Mouse (Mus musculus) limb, embryonic 13.5 days (tissue): Measurements from ENCODE around the gene Sdf2l1. TPM values are rescaled to one million over a fixed set of nuclear protein-coding genes. Genes with fewer than 3 reads are reported as not detected.

Experiments
- ATAC-seq: fragments of 200-750 bp; cut with Nextera tagmentation; 2 replicates; pipeline ENCODE4 v1.8.0; 2017; ENCODE audit warnings: low read depth, moderate number of reproducible peaks, moderate TSS enrichment; ENCODE audit not compliant: low FRiP score
- H3K27ac ChIP-seq: fragments of 300-500 bp; sonication (generic); 2 replicates; pipeline ENCODE4 v1.5.1; 2015; ENCODE audit warnings: inconsistent platforms, mild to moderate bottlenecking, moderate library complexity
- H3K27me3 ChIP-seq: fragments of 300-500 bp; sonication (generic); 2 replicates; pipeline ENCODE4 v1.6.1; 2015; ENCODE audit warnings: mild to moderate bottlenecking, inconsistent platforms
- H3K36me3 ChIP-seq: fragments of 300-500 bp; sonication (generic); 2 replicates; pipeline ENCODE4 v1.6.1; 2015; ENCODE audit warnings: inconsistent platforms, mild to moderate bottlenecking, moderate library complexity
- H3K4me1 ChIP-seq: fragments of 300-500 bp; sonication (generic); 2 replicates; pipeline ENCODE4 v1.6.1; 2015; ENCODE audit warnings: inconsistent platforms
- H3K4me2 ChIP-seq: fragments of 300-500 bp; sonication (generic); replicated peaks from 2 replicates; pipeline ENCODE4 v1.6.1; 2015; ENCODE audit warnings: inconsistent platforms, mild to moderate bottlenecking, moderate library complexity
- H3K4me3 ChIP-seq: fragments of 300-500 bp; sonication (generic); 2 replicates; pipeline ENCODE4 v1.5.1; 2015; ENCODE audit warnings: moderate library complexity, mild to moderate bottlenecking, inconsistent platforms
- H3K9ac ChIP-seq: fragments of 300-500 bp; sonication (generic); 2 replicates; pipeline ENCODE4 v1.6.1; 2015; ENCODE audit warnings: mild to moderate bottlenecking, inconsistent platforms
- H3K9me3 ChIP-seq: fragments of 300-500 bp; sonication (generic); 2 replicates; pipeline ENCODE4 v1.6.1; 2016; ENCODE audit warnings: inconsistent platforms
- WGBS: fragments of 180-500 bp; shearing (Covaris S2); methylation state at CpG from one replicate; pipeline ENCODE4 v1.1.7; 2015; 5-methylcytosine and 5-hydroxymethylcytosine counted together
- polyA plus RNA-seq: library from polyadenylated mRNA; unstranded; fragments of >200 nt; fragmentation: Nextera tagmentation; extraction: Ambion mirVana; gene quantifications from 2 replicates; pipeline ENCODE4 v1.2.1, GENCODE M21; 2015

Sdf2l1 gene
- polyA plus RNA-seq, 1 experiment from 2014 or later = 58.0 TPM

DNA sequence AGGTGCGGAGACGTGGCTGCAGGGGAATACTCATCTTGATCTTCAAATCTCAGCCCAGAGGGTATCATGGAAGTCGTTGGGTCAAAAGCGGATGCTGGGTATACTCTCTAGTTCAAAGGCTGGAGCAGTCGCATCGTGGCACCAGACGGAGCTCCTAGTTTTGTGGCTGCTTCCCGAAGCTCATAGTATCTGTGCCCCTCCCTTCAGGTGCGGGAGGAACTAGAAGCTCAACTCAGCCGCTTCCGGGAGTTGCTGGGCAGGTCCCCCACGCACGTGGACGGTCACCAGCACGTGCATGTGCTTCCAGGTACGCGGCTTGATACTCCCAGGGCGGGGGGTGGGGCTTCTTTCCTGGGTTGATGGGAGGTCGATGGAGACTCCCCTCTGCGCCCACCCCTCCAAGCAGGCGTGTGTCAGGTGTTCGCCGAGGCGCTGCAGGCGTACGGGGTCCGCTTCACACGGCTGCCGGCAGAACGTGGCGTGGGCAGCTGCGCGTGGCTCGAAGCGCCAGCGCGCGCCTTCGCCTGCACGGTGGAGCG lies 15.3 kb upstream of the Sdf2l1 start:
- Histone ChIP-seq H3K4me1 (peaks cover 16% of the 10 kb centered on the region), H3K27me3 (peaks cover 19% of the 10 kb centered on the region), H3K36me3 (peaks cover 18% of the 10 kb centered on the region), H3K9me3 (no peaks in the 10 kb centered on the region), H3K4me3 (peak overlapping the region; percentile 55), H3K4me2 (peak overlapping the region; percentile 97), H3K9ac (peak overlapping the region; percentile 70), H3K27ac (no peak overlapping the region)
- WGBS = under 1% methylated on average over 39 of the region's 41 CpGs
- ATAC-seq = peak; percentile 22

DNA sequence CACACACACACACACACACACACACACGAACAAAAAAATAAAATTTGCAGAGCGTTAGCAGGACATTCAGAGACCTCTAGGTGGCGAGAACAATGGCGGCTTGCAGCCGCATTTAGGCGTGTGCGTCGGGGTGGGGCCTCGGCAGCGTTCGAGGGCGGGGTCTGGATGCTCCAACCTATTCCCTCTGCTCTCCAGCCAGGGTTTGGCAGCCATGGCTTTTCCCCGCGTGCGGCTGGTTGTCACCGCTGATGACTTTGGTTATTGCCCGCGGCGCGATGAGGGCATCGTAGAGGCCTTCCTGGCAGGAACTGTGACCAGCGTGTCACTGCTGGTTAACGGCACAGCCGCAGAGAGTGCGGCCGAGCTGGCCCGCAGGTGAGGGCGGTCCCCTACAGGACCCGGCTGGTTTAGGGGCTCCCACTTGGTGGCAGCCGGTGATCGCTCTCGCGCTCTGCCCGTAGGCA lies 14.6 kb upstream of the Sdf2l1 start, which contains the start of gene Ccdc116:
Gene Ccdc116 (minus strand): TSS at position 458 of the 464 bp plus-strand sequence.
- 0% methylated on average over 34 of the region's 34 CpGs for WGBS
- Histone ChIP-seq H3K9ac (peak within 1 kb of the TSS; percentile 70), H3K27me3 (peaks cover 19% of the 10 kb centered on the region), H3K4me1 (peaks cover 16% of the 10 kb centered on the region), H3K4me3 (peak within 1 kb of the TSS; percentile 55), H3K27ac (no peak within 1 kb of the TSS), H3K9me3 (no peaks in the 10 kb centered on the region), H3K4me2 (peak within 1 kb of the TSS; percentile 97), H3K36me3 (peaks cover 11% of the 10 kb centered on the region)
- peak; percentile 87 for ATAC-seq

DNA sequence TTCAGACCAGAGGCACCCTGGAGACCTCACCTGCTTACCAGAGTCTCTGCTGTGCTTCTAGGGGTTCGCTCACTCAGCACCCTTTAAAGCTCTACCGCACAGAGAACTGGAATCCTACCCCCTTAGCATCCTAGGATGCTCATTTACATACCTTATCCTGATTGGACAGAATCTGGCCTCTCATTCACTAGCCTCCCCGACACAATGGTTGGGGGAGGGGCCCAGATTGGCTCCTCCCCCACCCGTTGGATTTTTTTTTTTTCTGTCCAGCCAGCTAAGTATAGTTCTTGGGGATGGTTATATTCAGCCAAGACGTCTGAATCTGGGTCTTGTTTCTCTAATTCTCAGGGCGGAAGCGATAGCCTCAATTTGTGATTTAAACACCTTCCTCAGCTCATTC lies 12.2 kb upstream of the Sdf2l1 start, which contains the start of gene Ydjc:
Gene Ydjc (plus strand): TSS at position 283 of the 400 bp plus-strand sequence.
- no peaks in the 10 kb centered on the region for H3K9me3 ChIP-seq
- 16% methylated on average over 7 of the region's 7 CpGs for WGBS
- peaks cover 16% of the 10 kb centered on the region for H3K4me1 ChIP-seq
- H3K27me3 ChIP-seq = peaks cover 19% of the 10 kb centered on the region
- ATAC-seq = no peak
- H3K27ac ChIP-seq = no peak within 1 kb of the TSS
- no peak within 1 kb of the TSS for H3K9ac ChIP-seq
- no peak within 1 kb of the TSS for H3K4me2 ChIP-seq
- H3K36me3 ChIP-seq = no peaks in the 10 kb centered on the region
- no peak within 1 kb of the TSS for H3K4me3 ChIP-seq

DNA sequence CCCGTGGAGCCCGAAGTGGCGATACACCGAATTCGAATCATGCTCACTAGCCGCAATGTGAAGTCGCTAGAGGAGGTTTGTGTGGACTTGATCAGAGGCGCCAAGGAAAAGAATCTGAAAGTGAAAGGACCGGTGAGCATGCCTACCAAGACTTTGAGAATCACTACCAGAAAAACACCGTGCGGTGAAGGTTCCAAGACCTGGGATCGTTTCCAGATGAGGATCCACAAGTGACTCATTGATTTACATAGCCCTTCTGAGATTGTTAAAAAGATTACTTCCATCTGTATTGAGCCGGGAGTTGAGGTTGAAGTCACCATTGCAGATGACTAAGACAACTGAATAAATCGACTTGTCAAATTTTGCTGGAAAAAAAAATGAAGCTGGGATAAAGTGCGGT lies 5.2 kb upstream of the Sdf2l1 start:
- H3K27ac ChIP-seq = no peak overlapping the region
- H3K36me3 ChIP-seq = no peaks in the 10 kb centered on the region
- no peaks in the 10 kb centered on the region for H3K9me3 ChIP-seq
- H3K9ac ChIP-seq = no peak overlapping the region
- no peak overlapping the region for H3K4me3 ChIP-seq
- no peaks in the 10 kb centered on the region for H3K27me3 ChIP-seq
- ATAC-seq = no peak
- 74% methylated on average over 15 of the region's 15 CpGs for WGBS
- H3K4me1 ChIP-seq = 0 out of 2 replicates have a peak, but pooled peaks cover 6% of the 10 kb centered on the region
- H3K4me2 ChIP-seq = no peak overlapping the region

DNA sequence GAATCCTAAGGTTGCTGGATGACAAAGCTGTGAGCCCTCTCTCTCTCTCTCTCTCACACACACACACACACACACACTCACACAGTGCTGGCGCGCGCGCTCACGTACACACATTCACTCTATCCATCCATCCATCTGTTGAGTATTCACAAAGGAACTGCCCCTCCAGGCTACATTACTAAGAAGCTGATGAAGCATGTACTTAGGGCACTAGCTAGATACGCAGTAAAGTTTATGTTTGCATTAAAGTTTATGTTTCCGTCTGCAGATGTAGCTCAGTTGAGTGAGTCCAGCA lies 670 bp upstream of the Sdf2l1 start:
- no peak overlapping the region for H3K27ac ChIP-seq
- H3K4me3 ChIP-seq = peak overlapping the region; percentile 81
- no peaks in the 10 kb centered on the region for H3K9me3 ChIP-seq

DNA sequence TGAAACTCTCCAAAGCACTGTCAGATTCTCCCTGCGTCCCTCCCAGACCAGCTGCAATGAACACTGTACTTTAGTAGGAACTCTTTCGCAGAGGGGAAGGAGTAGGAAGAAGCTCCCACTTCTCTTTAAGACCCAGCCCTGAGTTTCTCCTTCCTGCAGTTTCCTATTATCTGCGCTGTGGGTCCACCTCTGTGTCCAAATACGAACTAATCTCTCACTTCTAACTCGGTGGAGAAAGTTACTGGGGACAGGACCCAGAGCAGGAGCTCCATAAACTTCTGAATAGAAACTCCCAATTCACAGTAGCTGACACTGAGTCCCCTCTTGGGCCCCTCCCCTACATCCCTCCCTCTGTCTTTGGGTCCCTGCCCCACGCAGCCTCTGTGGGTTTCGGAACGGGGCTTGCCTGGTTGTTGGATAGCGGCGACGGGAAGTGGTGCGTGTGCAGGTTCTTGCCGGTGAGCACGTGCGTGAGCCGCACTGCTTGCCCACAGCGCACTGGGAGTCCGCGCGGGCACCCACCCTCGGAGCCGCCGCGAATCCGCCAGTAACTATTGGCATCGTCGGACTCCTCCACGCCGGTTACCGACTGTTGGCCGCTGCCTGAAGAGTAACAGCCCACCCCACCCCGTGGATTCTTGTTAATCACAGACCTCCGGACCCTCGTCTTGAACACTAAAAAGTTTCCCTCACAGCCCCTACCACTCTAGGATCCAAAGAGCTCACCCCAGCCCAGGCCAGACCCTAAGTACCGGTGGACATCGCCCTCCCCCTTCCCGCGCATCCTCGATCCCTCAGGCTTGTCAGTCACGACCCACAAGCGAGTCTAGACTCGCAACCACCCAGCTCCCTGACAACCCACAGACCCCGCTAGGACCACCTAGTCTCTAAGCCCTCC lies 743 bp downstream of the Sdf2l1 start:
- peak overlapping the region; percentile 98 for H3K4me2 ChIP-seq
- H3K4me3 ChIP-seq = peak overlapping the region; percentile 81
- H3K27me3 ChIP-seq = no peaks in the 10 kb centered on the region
- H3K9me3 ChIP-seq = no peaks in the 10 kb centered on the region
- peaks cover 18% of the 10 kb centered on the region for H3K4me1 ChIP-seq
- peak; percentile 0; the same call in 1 of the 2 replicates for ATAC-seq
- peak overlapping the region; percentile 73; the same call in 1 of the 2 replicates for H3K27ac ChIP-seq
- WGBS = 3% methylated on average over 43 of the region's 43 CpGs
- peak overlapping the region; percentile 73 for H3K9ac ChIP-seq
- no peaks in the 10 kb centered on the region for H3K36me3 ChIP-seq

More for the DNA sequence above, 670 bp upstream of the Sdf2l1 start:
- Histone ChIP-seq H3K4me2 (peak overlapping the region; percentile 98), H3K36me3 (no peaks in the 10 kb centered on the region), H3K9ac (peak overlapping the region; percentile 50; the same call in 1 of the 2 replicates), H3K27me3 (no peaks in the 10 kb centered on the region), H3K4me1 (peaks cover 18% of the 10 kb centered on the region)
- 32% methylated on average over 7 of the region's 7 CpGs for WGBS
- ATAC-seq = no peak

DNA sequence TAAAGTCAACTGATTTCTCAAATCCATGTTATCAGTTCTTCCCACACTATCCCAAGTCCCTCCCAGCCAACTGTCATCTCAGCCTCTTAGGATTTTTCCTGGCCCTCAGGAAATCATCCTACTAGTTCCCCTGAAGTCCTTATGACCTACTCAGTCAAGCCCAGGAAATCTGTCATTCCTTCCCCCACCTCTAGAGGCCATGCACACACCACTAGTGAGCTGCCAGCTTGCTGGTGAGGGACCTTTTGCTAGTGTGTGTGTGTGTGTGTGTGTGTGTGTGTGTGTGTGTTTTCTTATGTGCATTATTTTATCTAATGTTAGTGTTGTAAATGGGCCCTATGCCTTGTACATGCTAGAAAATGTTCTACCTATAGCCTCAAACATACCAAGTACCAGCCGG lies 4.9 kb downstream of the Sdf2l1 start:
- Histone ChIP-seq H3K36me3 (peaks cover 9% of the 10 kb centered on the region), H3K27me3 (no peaks in the 10 kb centered on the region), H3K9ac (no peak overlapping the region), H3K9me3 (no peaks in the 10 kb centered on the region), H3K4me3 (no peak overlapping the region), H3K4me1 (peaks cover 39% of the 10 kb centered on the region), H3K4me2 (no peak overlapping the region), H3K27ac (no peak overlapping the region)
- WGBS = 96% methylated on average over 1 of the region's 1 CpGs
- ATAC-seq = no peak

DNA sequence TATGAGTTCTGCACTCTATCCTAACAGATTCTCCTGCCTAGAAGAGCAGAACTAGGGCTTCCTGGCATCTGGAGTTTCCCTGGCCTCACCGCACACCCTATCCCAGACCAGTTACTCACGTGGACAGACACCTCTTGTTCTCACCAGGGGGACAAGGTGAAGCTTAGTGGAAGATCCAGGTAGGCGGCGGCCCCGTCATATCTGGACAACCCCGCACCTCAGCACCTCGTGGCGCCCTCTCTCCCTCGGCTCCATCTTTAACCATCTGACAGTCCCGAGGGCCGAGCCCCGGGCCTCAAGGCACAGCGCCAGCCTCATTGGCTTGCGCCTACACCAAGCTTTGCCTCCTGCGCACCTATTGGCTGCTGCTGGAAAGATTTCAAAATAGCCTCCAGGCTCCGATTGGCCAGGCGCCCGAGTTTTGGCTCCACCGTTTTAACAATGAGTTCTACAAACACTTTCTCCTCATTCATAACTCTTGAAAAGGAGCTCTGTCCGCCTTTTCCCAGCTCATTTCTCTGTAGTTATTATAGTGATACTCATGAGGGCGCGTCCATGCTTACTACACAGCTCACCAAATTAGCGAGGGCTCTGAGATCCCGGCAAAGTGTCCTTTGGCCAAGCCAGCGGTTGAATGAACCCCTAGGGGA lies 7.2 kb downstream of the Sdf2l1 start, which contains the start of gene 2610318N02Rik:
Gene 2610318N02Rik (minus strand): TSS at position 297 of the 650 bp plus-strand sequence.
- H3K4me1 ChIP-seq = peaks cover 27% of the 10 kb centered on the region
- peak within 1 kb of the TSS; percentile 61 for H3K4me3 ChIP-seq
- H3K9ac ChIP-seq = peak within 1 kb of the TSS; percentile 72
- peak within 1 kb of the TSS; percentile 79 for H3K4me2 ChIP-seq
- H3K27me3 ChIP-seq = no peaks in the 10 kb centered on the region
- peaks cover 30% of the 10 kb centered on the region for H3K36me3 ChIP-seq
- under 1% methylated on average over 25 of the region's 25 CpGs for WGBS
- peak within 1 kb of the TSS; percentile 75 for H3K27ac ChIP-seq
- H3K9me3 ChIP-seq = no peaks in the 10 kb centered on the region
- ATAC-seq = peak; percentile 91

DNA sequence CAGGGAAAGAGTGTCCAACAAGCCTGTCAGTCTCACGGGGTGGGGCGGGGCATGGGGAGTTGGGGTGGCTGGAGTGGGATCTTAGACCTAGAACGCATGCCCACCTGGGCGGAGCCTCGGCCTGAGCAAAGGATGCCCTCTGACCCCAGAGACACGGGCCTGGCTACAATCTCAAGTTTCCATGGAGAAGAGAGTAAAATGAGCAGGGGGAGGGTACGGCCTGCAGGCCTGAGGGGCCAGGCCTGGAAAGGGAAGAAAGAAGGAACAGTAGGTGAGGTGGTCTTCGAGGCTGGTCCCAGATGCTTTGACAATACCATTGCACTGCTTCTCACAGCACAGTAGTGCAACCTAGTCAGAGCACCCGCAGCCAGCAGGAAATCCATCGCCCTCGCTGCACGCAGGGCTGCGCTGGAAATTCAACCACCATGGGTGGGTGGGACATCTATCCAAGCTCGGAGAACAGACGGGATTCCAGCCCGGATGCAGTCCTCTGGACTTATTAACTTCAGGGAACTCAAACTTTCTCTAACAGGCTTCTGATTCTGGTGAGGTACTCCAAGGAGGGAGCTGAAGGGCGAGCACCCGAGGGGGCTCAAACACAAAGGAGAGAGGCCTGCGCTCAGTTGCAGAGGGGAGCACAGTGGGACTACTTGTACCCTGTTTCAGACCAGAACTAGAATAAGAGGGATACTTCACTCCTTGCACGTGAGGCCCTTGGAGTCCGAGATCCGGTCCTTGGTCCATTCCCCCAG lies 7.9 kb downstream of the Sdf2l1 start:
- Histone ChIP-seq H3K27ac (peak overlapping the region; percentile 75), H3K27me3 (no peaks in the 10 kb centered on the region), H3K9me3 (no peaks in the 10 kb centered on the region), H3K36me3 (peaks cover 37% of the 10 kb centered on the region), H3K4me3 (peak overlapping the region; percentile 61), H3K9ac (peak overlapping the region; percentile 72), H3K4me1 (peaks cover 27% of the 10 kb centered on the region), H3K4me2 (peak overlapping the region; percentile 79)
- WGBS = under 1% methylated on average over 22 of the region's 22 CpGs
- ATAC-seq = peak; percentile 33; the same call in 1 of the 2 replicates

DNA sequence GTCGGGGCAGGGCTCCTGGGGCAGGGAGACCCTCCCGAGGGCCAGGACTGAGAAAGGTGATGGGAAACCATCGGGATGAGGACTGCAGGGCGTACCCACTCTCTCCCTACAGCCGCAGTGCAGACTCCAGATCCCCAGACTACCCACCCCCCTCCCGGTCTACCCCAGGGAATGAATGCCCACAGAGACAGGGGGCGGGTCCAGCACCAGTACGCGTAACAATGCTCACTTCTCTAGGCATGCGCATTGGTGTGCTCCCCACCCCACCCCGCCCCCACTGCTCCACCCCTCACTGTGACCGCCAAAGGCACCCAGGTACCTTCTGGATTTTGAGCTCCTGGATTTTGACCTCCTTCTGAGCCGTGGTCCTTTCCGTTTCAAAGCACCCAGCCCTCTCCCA lies 10.6 kb downstream of the Sdf2l1 start:
- Histone ChIP-seq H3K9me3 (no peaks in the 10 kb centered on the region), H3K36me3 (peaks cover 62% of the 10 kb centered on the region), H3K27me3 (no peaks in the 10 kb centered on the region), H3K4me1 (peaks cover 27% of the 10 kb centered on the region), H3K9ac (no peak overlapping the region), H3K4me2 (no peak overlapping the region), H3K27ac (no peak overlapping the region), H3K4me3 (no peak overlapping the region)
- WGBS = 80% methylated on average over 14 of the region's 14 CpGs
- no peak for ATAC-seq

DNA sequence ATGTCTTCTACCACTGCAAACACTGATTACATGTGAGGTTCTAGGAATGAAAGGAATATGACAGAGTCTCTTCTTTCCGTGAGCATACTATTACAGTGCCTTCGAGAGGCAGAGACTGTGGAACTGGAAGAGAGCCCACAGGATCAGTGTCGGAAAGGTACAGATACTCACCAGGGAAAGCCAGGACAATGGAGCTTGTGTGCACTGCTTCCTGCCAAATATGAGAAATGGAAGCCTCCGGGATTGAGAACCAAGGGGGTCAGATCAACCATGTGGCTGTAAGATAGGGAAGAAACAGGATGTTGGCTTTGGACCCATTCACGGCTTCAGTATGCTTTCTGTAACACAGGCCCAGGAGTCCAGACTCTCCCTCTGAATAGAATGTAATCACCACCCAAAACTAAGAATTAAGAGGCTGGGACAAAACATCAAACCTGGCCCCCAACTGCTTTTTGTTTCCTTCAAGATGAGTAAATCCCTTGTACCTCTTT lies 14.8 kb downstream of the Sdf2l1 start:
- no peak overlapping the region for H3K27ac ChIP-seq
- ATAC-seq = no peak
- H3K9me3 ChIP-seq = no peaks in the 10 kb centered on the region
- no peaks in the 10 kb centered on the region for H3K27me3 ChIP-seq
- H3K36me3 ChIP-seq = peaks cover 89% of the 10 kb centered on the region
- H3K4me2 ChIP-seq = no peak overlapping the region
- 95% methylated on average over 5 of the region's 5 CpGs for WGBS
- H3K4me1 ChIP-seq = no peaks in the 10 kb centered on the region; the same call in 1 of the 2 replicates
- no peak overlapping the region for H3K4me3 ChIP-seq
- H3K9ac ChIP-seq = no peak overlapping the region
